Mouse (Mus musculus) testis, postnatal 10 days (tissue): Measurements from ENCODE around the gene Cpa5.

Experiments
- DNase-seq: peaks from one replicate; pipeline ENCODE4 v3.0.0; 2021; ENCODE audit warnings: low spot score

Gene Cpa5

GRCm38 (mm10) chr6:30604342-30604867, 6.4 kb upstream of the Cpa5 start:
- no peak for DNase-seq

- DNase-seq = no peak
Observed at GRCm38 (mm10) chr6:30605111-30605510, 5.7 kb upstream of the Cpa5 start.

GRCm38 (mm10) chr6:30605672-30606071, 5.1 kb upstream of the Cpa5 start:
- no peak for DNase-seq

- DNase-seq = no peak
Observed at GRCm38 (mm10) chr6:30611212-30611611, 402 bp downstream of the Cpa5 start.

- no peak for DNase-seq
Observed at GRCm38 (mm10) chr6:30614251-30614650, 3.4 kb downstream of the Cpa5 start.

- no peak for DNase-seq
Observed at GRCm38 (mm10) chr6:30615741-30616140, 4.9 kb downstream of the Cpa5 start.

- DNase-seq = no peak
Observed at GRCm38 (mm10) chr6:30616491-30616941, 5.7 kb downstream of the Cpa5 start.

- DNase-seq = no peak
Observed at GRCm38 (mm10) chr6:30617020-30617958, 6.5 kb downstream of the Cpa5 start.

GRCm38 (mm10) chr6:30617959-30618590, 7.3 kb downstream of the Cpa5 start:
- DNase-seq = no peak

- no peak for DNase-seq
Observed at GRCm38 (mm10) chr6:30618735-30619134, 7.9 kb downstream of the Cpa5 start.

- no peak for DNase-seq
Observed at GRCm38 (mm10) chr6:30619606-30620005, 8.8 kb downstream of the Cpa5 start.

GRCm38 (mm10) chr6:30620591-30620990, 9.8 kb downstream of the Cpa5 start:
- no peak for DNase-seq

GRCm38 (mm10) chr6:30620994-30621393, 10.2 kb downstream of the Cpa5 start:
- no peak for DNase-seq

GRCm38 (mm10) chr6:30621986-30622389, 11.2 kb downstream of the Cpa5 start:
- DNase-seq = no peak

- DNase-seq = no peak
Observed at GRCm38 (mm10) chr6:30624763-30625162, 14.0 kb downstream of the Cpa5 start.

GRCm38 (mm10) chr6:30628152-30628551, 17.3 kb downstream of the Cpa5 start:
- DNase-seq = no peak

GRCm38 (mm10) chr6:30629989-30630388, 19.2 kb downstream of the Cpa5 start:
- no peak for DNase-seq

- DNase-seq = no peak
Observed at GRCm38 (mm10) chr6:30635361-30635862, 24.6 kb downstream of the Cpa5 start.

GRCm38 (mm10) chr6:30636186-30636842, 25.5 kb downstream of the Cpa5 start:
- DNase-seq = no peak

- DNase-seq = no peak
Observed at GRCm38 (mm10) chr6:30638674-30639268, 28.0 kb downstream of the Cpa5 start, which contains the start of gene Cpa1. TSS of gene Cpa1 (plus strand) at chr6:30639218.

GRCm38 (mm10) chr6:30643694-30644460, 33.1 kb downstream of the Cpa5 start:
- no peak for DNase-seq
